Mouse (Mus musculus) heart, embryonic 15.5 days (tissue): ENCODE measurements at regions not wholly inside any gene's neighbourhood (a gene's known extent, or its start where the extent isn't known, plus 50 kb on each side); places are given as distances from the start of the nearest gene placed in this dataset.

Experiments
- ATAC-seq: fragments of 200-750 bp; cut with Nextera tagmentation; replicated peaks from 2 replicates; pipeline ENCODE4 v1.8.0; 2017; ENCODE audit warnings: low read depth, moderate TSS enrichment; ENCODE audit not compliant: insufficient number of reproducible peaks, insufficient read depth, low FRiP score
- H3K27ac ChIP-seq: fragments of 300-500 bp; sonication (generic); 2 replicates; pipeline ENCODE4 v1.5.1; 2015; ENCODE audit warnings: mild to moderate bottlenecking, inconsistent platforms
- H3K27me3 ChIP-seq: fragments of 300-500 bp; sonication (generic); 2 replicates; pipeline ENCODE4 v1.6.1; 2015; ENCODE audit warnings: inconsistent platforms
- H3K36me3 ChIP-seq: fragments of 300-500 bp; sonication (generic); 2 replicates; pipeline ENCODE4 v1.6.1; 2015; ENCODE audit warnings: mild to moderate bottlenecking, inconsistent platforms
- H3K4me1 ChIP-seq: fragments of 300-500 bp; sonication (generic); replicated peaks from 2 replicates; pipeline ENCODE4 v1.6.1; 2015; ENCODE audit warnings: inconsistent platforms
- H3K4me2 ChIP-seq: fragments of 300-500 bp; sonication (generic); 2 replicates; pipeline ENCODE4 v1.6.1; 2015; ENCODE audit warnings: inconsistent platforms, mild to moderate bottlenecking, moderate library complexity
- H3K4me3 ChIP-seq: fragments of 300-500 bp; sonication (generic); 2 replicates; pipeline ENCODE4 v1.5.1; 2015; ENCODE audit warnings: mild to moderate bottlenecking, inconsistent platforms
- H3K9ac ChIP-seq: fragments of 300-500 bp; sonication (generic); 2 replicates; pipeline ENCODE4 v1.6.1; 2015; ENCODE audit warnings: mild to moderate bottlenecking, inconsistent platforms
- H3K9me3 ChIP-seq: fragments of 300-500 bp; sonication (generic); replicated peaks from 2 replicates; pipeline ENCODE4 v1.6.1; 2016; ENCODE audit warnings: inconsistent platforms
- WGBS: fragments of 180-500 bp; shearing (Covaris S2); methylation state at CpG from one replicate; pipeline ENCODE4 v1.1.7; 2015; ENCODE audit warnings: mixed read lengths; 5-methylcytosine and 5-hydroxymethylcytosine counted together

DNA sequence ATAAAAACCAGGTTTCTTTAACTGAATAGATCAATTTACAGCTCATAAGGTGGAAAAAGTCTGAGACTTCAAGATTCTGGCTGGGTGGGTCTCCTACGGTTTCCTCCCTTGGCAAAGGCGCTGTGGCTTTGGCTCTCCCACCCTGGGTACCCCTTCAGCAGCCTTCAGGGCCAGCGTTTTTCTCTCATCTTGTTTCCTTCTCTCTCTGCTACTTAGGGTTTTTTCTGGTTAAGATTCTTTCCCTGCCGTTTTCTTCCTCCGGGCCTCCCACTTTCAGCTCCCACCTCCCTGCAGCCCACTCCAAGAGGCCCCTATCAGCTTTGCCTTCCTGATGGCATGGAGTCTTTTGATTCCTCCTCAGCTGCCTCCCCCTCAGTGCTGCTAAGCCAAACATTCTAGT, 463.0 kb downstream of the Ccdc171 start:
- WGBS = 32% methylated on average over 5 of the region's 5 CpGs
- Histone ChIP-seq H3K9me3 (no peaks in the 10 kb centered on the region), H3K4me2 (no peak overlapping the region), H3K27me3 (no peaks in the 10 kb centered on the region), H3K4me3 (no peak overlapping the region), H3K27ac (peak overlapping the region; percentile 61), H3K36me3 (no peaks in the 10 kb centered on the region), H3K9ac (no peak overlapping the region), H3K4me1 (peaks cover 20% of the 10 kb centered on the region)
- 0 out of 2 replicates have a peak, but pooled peaks have one; percentile 44 for ATAC-seq

GRCm38 (mm10) chr4:83990126-83990989, 465.0 kb downstream of the Ccdc171 start:
- Histone ChIP-seq H3K4me1 (peaks cover 20% of the 10 kb centered on the region), H3K4me3 (no peak overlapping the region), H3K27ac (peak overlapping the region; percentile 56; the same call in 1 of the 2 replicates), H3K4me2 (no peak overlapping the region), H3K36me3 (no peaks in the 10 kb centered on the region), H3K9ac (no peak overlapping the region), H3K9me3 (no peaks in the 10 kb centered on the region), H3K27me3 (no peaks in the 10 kb centered on the region)
- no peak for ATAC-seq
- 61% methylated on average over 13 of the region's 13 CpGs for WGBS

DNA sequence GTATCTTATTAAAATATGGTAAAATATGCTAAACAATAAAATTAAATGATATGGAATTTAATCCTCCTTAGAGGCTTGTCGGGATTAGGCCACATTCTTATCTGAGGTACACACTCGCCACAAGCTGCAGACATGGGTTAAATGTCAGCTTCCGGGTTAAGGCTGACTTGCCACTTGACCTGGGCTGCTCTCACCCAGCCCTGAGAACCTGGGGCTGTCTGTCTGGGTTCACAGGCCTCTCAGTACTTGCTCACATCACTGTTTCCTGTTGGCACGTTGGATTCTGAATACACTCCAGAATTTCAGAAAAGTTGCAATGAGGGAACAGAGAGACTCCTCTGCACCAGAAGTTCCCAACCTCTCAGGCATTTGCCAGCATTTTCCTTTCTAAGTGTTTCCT, 465.9 kb downstream of the Ccdc171 start:
- no peak overlapping the region for H3K9ac ChIP-seq
- no peak overlapping the region for H3K4me3 ChIP-seq
- H3K36me3 ChIP-seq = no peaks in the 10 kb centered on the region
- no peaks in the 10 kb centered on the region for H3K27me3 ChIP-seq
- WGBS = 23% methylated on average over 4 of the region's 4 CpGs
- no peak for ATAC-seq
- peak overlapping the region; percentile 51; the same call in 1 of the 2 replicates for H3K27ac ChIP-seq
- peaks cover 20% of the 10 kb centered on the region for H3K4me1 ChIP-seq
- no peak overlapping the region for H3K4me2 ChIP-seq
- H3K9me3 ChIP-seq = no peaks in the 10 kb centered on the region

GRCm38 (mm10) chr4:83997079-83997478, 471.7 kb downstream of the Ccdc171 start:
- no peaks in the 10 kb centered on the region for H3K36me3 ChIP-seq
- no peak overlapping the region for H3K27ac ChIP-seq
- ATAC-seq = no peak
- H3K9me3 ChIP-seq = no peaks in the 10 kb centered on the region
- 0 out of 2 replicates have a peak, but pooled peaks cover 3% of the 10 kb centered on the region for H3K4me1 ChIP-seq
- no peaks in the 10 kb centered on the region for H3K27me3 ChIP-seq
- no peak overlapping the region for H3K4me2 ChIP-seq
- WGBS = 54% methylated on average over 4 of the region's 4 CpGs
- H3K4me3 ChIP-seq = no peak overlapping the region
- H3K9ac ChIP-seq = no peak overlapping the region

DNA sequence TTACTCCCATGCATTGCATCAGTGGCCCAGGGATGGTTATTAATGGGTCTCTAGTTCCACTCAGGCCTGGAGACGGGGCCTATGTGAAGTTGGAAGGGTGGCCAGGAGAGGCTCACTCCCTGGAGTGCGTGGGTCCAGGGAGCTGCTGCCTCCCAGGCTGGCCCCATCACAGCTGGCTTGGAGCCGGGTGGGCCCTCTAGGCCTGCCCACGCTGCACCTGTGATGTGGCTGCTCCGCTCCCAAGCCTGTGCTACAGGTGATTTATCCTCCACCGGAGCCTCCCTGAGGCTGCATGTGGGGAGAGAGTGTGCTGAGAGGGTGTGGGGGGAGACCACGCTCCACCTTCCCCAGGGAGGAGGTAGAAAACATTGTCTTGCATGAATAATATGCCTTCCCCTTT, 476.3 kb downstream of the Ccdc171 start:
- Histone ChIP-seq H3K9ac (no peak overlapping the region), H3K27ac (no peak overlapping the region), H3K4me2 (no peak overlapping the region), H3K27me3 (no peaks in the 10 kb centered on the region), H3K4me3 (no peak overlapping the region), H3K4me1 (0 out of 2 replicates have a peak, but pooled peaks cover 6% of the 10 kb centered on the region), H3K9me3 (no peaks in the 10 kb centered on the region), H3K36me3 (no peaks in the 10 kb centered on the region)
- no peak for ATAC-seq
- 85% methylated on average over 7 of the region's 7 CpGs for WGBS

- Histone ChIP-seq H3K4me1 (0 out of 2 replicates have a peak, but pooled peaks cover 6% of the 10 kb centered on the region), H3K27me3 (no peaks in the 10 kb centered on the region), H3K9me3 (no peaks in the 10 kb centered on the region), H3K27ac (no peak overlapping the region), H3K4me2 (no peak overlapping the region), H3K36me3 (no peaks in the 10 kb centered on the region), H3K9ac (no peak overlapping the region), H3K4me3 (no peak overlapping the region)
- WGBS = 65% methylated on average over 7 of the region's 7 CpGs
- ATAC-seq = no peak
These were observed 478.9 kb downstream of the Ccdc171 start for GRCm38 (mm10) chr4:84004055-84004778.

DNA sequence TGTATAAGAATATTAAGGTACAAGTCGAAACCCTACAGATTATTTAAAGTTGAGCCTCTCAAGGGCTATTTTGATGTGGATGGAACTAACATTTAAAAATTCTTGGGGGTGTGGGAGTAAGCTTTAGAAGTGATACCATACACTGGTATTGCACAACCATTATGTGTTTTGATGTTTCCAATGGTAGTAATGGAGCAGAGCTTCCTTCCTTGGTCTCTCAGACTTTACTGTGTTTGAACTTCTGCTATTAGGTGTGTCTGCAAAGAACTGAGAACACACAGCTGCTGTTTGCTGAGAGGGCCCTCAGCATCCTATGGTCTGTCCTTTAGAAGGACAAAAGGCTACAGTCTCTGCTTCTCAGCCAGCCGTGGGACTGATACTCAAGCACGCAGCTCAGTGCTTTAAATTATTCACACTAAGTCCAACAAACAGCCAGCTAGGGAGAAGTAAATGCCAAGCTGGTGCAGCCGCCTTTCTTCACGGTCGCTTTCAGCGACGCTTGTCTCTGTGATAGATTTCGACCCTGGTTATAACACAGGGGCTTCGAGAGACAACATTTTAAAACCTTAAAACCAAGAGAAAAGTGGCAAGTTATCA, 479.5 kb downstream of the Ccdc171 start:
- WGBS = 71% methylated on average over 10 of the region's 10 CpGs
- H3K4me2 ChIP-seq = no peak overlapping the region
- H3K4me1 ChIP-seq = 0 out of 2 replicates have a peak, but pooled peaks cover 6% of the 10 kb centered on the region
- no peaks in the 10 kb centered on the region for H3K9me3 ChIP-seq
- H3K27ac ChIP-seq = no peak overlapping the region
- no peak for ATAC-seq
- no peaks in the 10 kb centered on the region for H3K27me3 ChIP-seq
- no peaks in the 10 kb centered on the region for H3K36me3 ChIP-seq
- H3K4me3 ChIP-seq = no peak overlapping the region
- H3K9ac ChIP-seq = no peak overlapping the region

- no peak overlapping the region for H3K27ac ChIP-seq
- no peak for ATAC-seq
- H3K9ac ChIP-seq = no peak overlapping the region
- H3K27me3 ChIP-seq = no peaks in the 10 kb centered on the region
- no peaks in the 10 kb centered on the region for H3K36me3 ChIP-seq
- no peak overlapping the region for H3K4me3 ChIP-seq
- peaks cover 14% of the 10 kb centered on the region for H3K4me1 ChIP-seq
- H3K4me2 ChIP-seq = no peak overlapping the region
- 92% methylated on average over 6 of the region's 6 CpGs for WGBS
- H3K9me3 ChIP-seq = no peaks in the 10 kb centered on the region
These were observed 486.6 kb downstream of the Ccdc171 start for GRCm38 (mm10) chr4:84011941-84012340.

- Histone ChIP-seq H3K4me2 (peak overlapping the region; percentile 49; the same call in 1 of the 2 replicates), H3K27me3 (no peaks in the 10 kb centered on the region), H3K9ac (no peak overlapping the region), H3K36me3 (no peaks in the 10 kb centered on the region), H3K4me1 (peaks cover 38% of the 10 kb centered on the region), H3K27ac (peak overlapping the region; percentile 85), H3K9me3 (no peaks in the 10 kb centered on the region), H3K4me3 (no peak overlapping the region)
- ATAC-seq = no peak
- 76% methylated on average over 4 of the region's 4 CpGs for WGBS
These were observed 489.8 kb downstream of the Ccdc171 start for GRCm38 (mm10) chr4:84015139-84015538.

GRCm38 (mm10) chr4:84015552-84016169, 490.3 kb downstream of the Ccdc171 start:
- Histone ChIP-seq H3K36me3 (no peaks in the 10 kb centered on the region), H3K4me3 (0 out of 2 replicates have a peak overlapping the region, but pooled peaks have one; percentile 7), H3K4me1 (peaks cover 38% of the 10 kb centered on the region), H3K9ac (no peak overlapping the region), H3K27me3 (no peaks in the 10 kb centered on the region), H3K4me2 (peak overlapping the region; percentile 49), H3K27ac (peak overlapping the region; percentile 85), H3K9me3 (no peaks in the 10 kb centered on the region)
- 37% methylated on average over 8 of the region's 8 CpGs for WGBS
- ATAC-seq = peak; percentile 62

DNA sequence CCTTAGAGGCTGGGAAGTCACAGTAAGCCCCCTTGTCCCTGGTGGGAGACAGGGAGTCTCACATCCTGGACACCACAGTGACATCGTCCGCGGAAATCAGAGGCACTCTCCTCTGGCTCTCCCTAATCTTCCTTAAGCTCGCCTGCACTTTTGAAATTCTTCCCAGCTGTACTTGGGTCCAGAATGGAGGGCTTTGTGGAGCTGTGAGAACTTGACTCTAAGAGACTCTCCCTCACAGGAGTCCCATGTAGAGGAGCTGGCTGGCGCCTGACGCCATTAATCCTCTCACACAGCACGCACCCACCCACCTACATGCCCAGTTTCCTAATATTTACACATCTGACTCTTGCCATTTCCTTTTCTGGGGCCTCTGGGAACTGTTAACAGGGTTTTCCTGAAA, 492.8 kb downstream of the Ccdc171 start:
- Histone ChIP-seq H3K9me3 (no peaks in the 10 kb centered on the region), H3K4me3 (no peak overlapping the region), H3K36me3 (no peaks in the 10 kb centered on the region), H3K9ac (no peak overlapping the region), H3K27ac (peak overlapping the region; percentile 38; the same call in 1 of the 2 replicates), H3K4me1 (peaks cover 45% of the 10 kb centered on the region), H3K4me2 (no peak overlapping the region), H3K27me3 (no peaks in the 10 kb centered on the region)
- 66% methylated on average over 7 of the region's 7 CpGs for WGBS
- no peak for ATAC-seq
